Mouse (Mus musculus): ENCODE data around the gene Mgat4b. TPM values are rescaled to one million over a fixed set of nuclear protein-coding genes. Genes with fewer than 3 reads are reported as not detected.
A peak's percentile ranks its signal among the peaks of the same experiment; 100 is the strongest.

Mgat4b gene
- total RNA-seq, 4 experiments from 2014 or later: 73.7 to 78.1 (median 76.2) TPM

GRCm38 (mm10) chr11:50224671-50225530 lies 14.2 kb downstream of the Mgat4b start:
- peak in 1 of 2 experiments; percentile 79 for DNase-seq (ENCODE audit: low spot score in 2 of 2)

- DNase-seq (ENCODE audit: low spot score in 2 of 2): no peak
These were observed 15.1 kb downstream of the Mgat4b start for GRCm38 (mm10) chr11:50225611-50226378.

- no peak for DNase-seq (ENCODE audit: low spot score in 2 of 2)
These were observed 15.7 kb downstream of the Mgat4b start for GRCm38 (mm10) chr11:50226406-50226805.

- DNase-seq (ENCODE audit: low spot score in 2 of 2): no peak
These were observed 16.5 kb downstream of the Mgat4b start for GRCm38 (mm10) chr11:50227226-50227625.

- no peak for DNase-seq (ENCODE audit: low spot score in 2 of 2)
These were observed 17.0 kb downstream of the Mgat4b start for GRCm38 (mm10) chr11:50227736-50228135.

GRCm38 (mm10) chr11:50228772-50229171 lies 18.1 kb downstream of the Mgat4b start:
- DNase-seq (ENCODE audit: low spot score in 2 of 2): no peak

GRCm38 (mm10) chr11:50229252-50229910 lies 18.7 kb downstream of the Mgat4b start:
- DNase-seq (ENCODE audit: low spot score in 2 of 2): no peak

GRCm38 (mm10) chr11:50230481-50231304 lies 20.0 kb downstream of the Mgat4b start:
- no peak for DNase-seq (ENCODE audit: low spot score in 2 of 2)

- peak in 1 of 2 experiments; percentile 63 for DNase-seq (ENCODE audit: low spot score in 2 of 2)
These were observed 20.7 kb downstream of the Mgat4b start for GRCm38 (mm10) chr11:50231411-50231810.

- no peak for DNase-seq (ENCODE audit: low spot score in 2 of 2)
These were observed 22.3 kb downstream of the Mgat4b start for GRCm38 (mm10) chr11:50233022-50233421.

- DNase-seq (ENCODE audit: low spot score in 2 of 2): no peak
These were observed 23.3 kb downstream of the Mgat4b start for GRCm38 (mm10) chr11:50233993-50234392.

- DNase-seq (ENCODE audit: low spot score in 2 of 2): no peak
These were observed 23.9 kb downstream of the Mgat4b start for GRCm38 (mm10) chr11:50234606-50235005.

- peak in 1 of 2 experiments; percentile 73 for DNase-seq (ENCODE audit: low spot score in 2 of 2)
These were observed 25.8 kb downstream of the Mgat4b start for GRCm38 (mm10) chr11:50236540-50236936.

GRCm38 (mm10) chr11:50236937-50237835 lies 26.5 kb downstream of the Mgat4b start:
- DNase-seq (ENCODE audit: low spot score in 2 of 2): no peak

GRCm38 (mm10) chr11:50238324-50238723 lies 27.6 kb downstream of the Mgat4b start, which contains the start of gene Ltc4s:
TSS of gene Ltc4s (minus strand) at chr11:50238616.
- no peak for DNase-seq (ENCODE audit: low spot score in 2 of 2)

- DNase-seq (ENCODE audit: low spot score in 2 of 2): no peak
These were observed 28.4 kb downstream of the Mgat4b start for GRCm38 (mm10) chr11:50238821-50239791.

GRCm38 (mm10) chr11:50240235-50240911 lies 29.7 kb downstream of the Mgat4b start:
- DNase-seq (ENCODE audit: low spot score in 2 of 2): no peak

GRCm38 (mm10) chr11:50243926-50244325 lies 33.2 kb downstream of the Mgat4b start:
- no peak for DNase-seq (ENCODE audit: low spot score in 2 of 2)

Data from layer of hippocampus, adult 8-10 months (tissue).